Mouse (Mus musculus) right cerebral cortex, adult 18-20 months (tissue): ENCODE measurements around the gene Chst14.

Experiments used
- DNase-seq: peaks from one replicate; pipeline ENCODE4 v3.0.0; 2022; ENCODE audit warnings: mixed read lengths

Chst14 gene

DNA sequence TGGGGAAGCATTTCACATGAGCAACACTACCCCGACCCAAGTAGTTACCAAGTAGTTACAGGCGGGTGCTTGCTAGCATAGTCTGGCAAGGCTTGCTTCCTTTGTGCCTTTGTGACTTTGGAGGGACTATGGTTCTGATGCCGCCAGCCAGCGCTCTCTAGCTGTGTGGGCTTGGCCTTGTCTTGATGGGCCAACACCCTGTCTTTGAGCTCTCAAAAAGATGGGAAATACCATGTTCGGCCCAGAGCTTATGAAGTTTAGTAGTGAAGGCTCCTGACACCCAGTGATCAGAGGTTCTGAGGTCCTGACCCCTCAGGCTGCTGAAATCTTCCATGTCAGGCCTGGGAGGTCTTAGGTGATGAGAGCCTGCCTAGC, 20.2 kb upstream of the Chst14 start:
- DNase-seq, result no peak

DNA sequence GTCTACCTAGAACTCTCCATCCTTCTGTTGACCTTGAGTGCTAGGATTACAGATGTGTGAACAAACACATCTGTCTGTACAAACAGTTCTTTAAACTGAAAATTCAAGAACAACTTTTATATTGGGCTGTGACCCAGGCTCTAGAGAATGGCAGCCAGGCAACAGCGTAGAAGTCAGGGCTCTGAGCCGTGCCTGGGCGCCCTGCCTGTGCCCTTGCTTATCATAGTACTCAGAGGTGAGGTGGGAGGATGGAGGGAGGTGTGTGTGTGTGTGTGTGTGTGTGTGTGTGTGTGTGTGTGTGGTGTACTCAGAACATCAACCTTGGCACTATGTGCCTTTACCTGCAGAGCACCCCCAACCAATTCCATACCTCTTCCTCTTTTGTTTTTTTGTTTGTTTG, 18.5 kb upstream of the Chst14 start:
- DNase-seq, result no peak

DNA sequence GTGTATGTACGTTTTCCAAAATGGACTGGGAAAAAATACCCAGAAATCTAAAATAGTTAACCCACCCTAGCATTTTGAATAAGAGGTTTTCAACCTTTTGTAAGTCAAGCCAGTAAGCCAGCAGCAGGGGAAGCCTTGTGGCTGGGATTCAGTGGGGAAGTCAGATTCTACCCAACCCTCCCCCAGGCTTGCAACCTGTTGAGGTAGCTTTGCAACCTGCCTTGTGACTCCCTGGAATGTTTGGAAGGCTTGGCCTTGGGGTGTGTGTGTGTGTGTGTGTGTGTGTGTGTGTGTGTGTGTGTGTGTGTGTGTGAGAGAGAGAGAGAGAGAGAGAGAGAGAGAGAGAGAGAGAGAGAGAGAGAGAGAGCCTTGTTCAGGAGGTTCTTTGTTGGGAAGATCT, 17.1 kb upstream of the Chst14 start:
- no peak for DNase-seq

DNA sequence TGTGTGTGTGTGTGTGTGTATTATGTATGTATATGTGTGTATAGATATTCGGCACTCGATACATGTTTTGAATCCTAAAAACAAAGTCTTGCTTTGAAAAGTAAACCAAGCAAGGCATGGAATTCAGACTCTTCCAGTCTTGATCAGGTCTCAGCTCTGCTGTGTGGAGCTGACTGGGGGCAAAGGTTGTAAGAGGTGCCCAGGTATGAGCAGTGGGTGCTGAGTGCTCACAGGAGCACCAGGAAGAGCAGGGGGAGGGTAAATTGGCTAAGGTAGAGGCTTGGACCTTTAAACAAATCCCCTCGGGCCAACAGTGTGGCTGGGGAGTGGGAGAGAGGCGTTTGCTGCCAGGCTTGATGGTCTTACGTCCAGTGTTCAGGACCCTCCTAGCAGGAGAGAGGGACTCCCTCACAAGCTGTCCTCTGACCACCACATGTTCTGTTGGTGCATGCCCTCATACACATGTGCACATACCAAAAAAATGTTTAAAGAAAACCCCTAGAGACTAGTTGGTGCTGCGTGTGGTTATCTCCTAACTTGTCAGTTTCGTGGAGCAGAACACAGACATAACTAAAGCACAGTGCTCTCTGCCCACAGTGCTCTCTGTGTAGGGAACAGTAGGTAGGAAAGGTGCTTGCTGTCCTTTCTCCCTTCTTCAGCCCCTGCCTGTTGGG, 15.6 kb upstream of the Chst14 start:
- no peak for DNase-seq

DNA sequence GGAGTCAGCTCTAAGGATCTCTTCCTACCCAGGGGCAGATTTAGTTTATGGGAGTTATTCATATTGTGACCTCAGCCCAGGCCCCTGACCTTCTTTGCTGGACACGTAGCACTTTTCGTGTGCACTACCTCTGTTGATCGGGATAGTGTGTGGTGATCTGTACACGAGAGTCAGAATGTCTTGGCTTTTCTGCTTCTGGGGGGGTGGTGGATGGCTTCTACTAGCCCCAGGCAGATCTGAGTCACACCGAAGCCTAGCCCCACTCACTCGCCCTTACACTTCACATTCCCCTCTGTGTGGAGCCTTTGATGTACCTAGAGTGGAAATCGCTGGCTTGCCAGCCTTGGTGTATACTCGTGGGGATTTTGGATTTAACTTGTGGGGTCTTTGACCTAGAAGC, 13.6 kb upstream of the Chst14 start:
- DNase-seq, result no peak

DNA sequence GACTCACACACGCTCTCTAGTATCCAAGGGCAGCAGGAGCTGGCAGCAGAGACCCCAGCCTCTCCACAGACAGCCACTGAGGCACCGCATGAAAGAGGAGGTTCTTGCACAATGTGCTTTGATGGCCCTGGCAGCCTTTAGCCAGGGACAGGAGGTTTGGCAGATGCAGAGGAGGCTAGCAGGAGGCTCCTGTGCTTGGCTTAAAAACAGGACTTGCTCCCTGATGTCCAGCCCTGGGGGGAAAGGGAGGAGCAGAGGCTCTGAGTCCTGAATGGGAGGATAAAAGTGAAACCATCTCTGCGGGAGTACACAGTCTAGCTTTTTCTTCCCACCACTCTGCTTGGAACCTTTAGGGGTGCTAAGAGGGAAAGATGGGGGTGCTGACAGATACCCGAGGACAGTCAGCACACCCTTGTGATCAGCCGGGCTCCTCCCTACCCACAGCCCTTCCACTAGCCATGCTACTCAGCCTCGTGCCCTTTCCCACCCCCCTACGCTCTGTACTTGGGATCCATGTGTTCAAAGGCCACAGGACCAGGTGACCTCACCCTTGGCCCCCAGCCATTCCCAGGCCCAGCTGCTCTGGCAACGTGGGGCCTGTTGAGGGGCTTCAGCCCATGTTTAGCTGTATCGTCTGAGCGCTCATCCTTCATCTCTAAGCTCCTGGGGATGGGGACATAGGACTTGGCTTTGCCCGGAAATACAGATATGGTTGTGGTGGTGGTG, 12.6 kb upstream of the Chst14 start:
- no peak for DNase-seq

DNA sequence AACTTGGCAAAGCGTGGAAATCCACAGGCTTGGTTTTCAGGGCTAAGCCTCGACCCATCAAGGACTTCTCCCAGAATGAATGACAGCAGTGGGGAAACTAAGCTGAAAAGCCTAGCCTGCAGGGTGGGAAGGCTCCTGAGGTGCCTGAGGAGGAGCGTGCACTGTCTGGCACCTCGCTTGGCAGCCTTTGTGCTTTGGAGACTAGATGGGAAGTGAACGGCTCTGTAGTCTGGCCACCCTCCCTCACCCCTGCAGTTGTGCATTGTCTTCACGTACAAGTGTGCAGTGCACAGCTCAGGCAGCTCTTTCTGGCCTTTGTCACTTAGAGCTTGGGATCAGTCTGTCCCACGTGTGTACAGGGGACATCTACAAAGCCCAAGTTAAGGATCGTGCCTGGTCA, 11.6 kb upstream of the Chst14 start:
- DNase-seq, result no peak

DNA sequence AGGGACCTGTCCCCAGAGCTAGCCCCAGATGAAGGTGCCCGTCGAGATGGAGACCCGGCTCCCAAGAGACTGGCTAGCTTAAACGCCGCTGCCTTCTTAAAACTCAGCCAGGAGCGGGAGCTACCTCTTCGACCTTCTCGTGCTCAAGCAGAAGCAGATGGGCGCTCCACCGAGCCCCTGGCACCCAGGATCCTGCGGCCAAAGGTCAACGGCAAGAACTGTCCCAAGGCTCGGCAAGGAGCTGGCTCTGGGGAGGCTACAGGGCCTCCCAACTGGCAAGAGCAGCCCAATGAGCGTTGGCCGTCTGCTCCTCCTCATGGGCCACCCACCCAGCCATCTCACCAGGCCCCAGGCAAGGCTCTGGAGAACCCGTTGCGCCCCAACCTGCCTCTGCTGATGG, 9.9 kb upstream of the Chst14 start:
- DNase-seq, result no peak

DNA sequence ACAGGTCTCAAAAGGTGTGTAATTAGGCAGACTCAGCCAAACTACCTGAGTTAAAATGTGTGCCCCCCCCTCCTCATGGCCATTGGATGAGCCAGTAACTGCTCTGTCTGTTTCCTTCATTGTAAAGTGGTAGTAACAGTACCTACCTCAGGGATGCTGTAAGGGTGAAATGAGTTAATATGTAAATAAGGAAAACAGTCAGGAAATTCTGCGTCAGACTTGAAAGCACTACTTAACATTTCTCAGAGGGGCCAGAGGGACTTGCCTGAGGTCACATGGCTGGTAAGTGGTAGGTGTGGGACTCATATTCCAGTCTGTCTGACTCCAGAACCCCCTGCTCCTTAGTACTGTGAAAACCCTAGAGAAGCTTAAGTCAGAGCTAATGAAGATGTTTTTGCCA, 7.8 kb upstream of the Chst14 start:
- DNase-seq, result no peak

DNA sequence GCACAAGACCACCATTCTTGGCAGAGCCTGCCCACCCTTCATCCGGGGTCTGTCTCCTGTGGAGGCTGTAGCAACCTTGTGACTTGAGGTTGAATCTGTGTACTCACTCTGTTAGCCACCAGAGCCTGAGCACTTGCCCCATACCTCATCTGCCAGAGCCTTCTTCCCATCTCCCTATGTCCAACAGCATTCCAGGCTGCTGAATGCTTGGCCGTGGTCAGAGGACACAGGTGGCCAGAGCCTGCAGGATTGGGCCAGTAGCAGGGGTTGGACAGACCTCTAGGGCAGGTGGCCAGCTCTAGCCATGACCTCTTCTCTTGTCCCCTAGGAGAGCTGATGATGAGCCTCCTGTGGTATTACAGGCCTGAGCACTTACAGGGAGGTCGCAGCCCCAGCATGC, 5.9 kb upstream of the Chst14 start:
- DNase-seq, result no peak

DNA sequence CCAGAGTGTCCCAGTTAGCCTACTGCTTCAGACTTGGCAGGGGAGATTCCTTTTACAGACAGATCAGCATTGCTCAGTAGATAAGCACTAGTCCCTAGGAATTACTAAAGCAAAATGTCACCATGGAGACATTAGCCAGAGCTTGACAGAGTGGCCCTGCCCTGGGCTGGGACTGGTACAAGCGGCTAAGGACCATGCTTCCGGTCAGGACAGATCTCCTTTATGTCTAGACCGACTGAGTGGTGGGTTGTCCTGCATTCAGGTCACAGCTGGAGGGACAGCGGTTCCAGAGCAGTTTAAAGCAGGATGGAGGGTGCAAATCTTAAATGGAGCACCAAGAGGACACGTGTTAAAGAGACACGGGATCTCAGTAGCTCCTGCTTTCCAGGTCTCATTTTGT, 344 bp upstream of the Chst14 start:
- DNase-seq, result no peak

DNA sequence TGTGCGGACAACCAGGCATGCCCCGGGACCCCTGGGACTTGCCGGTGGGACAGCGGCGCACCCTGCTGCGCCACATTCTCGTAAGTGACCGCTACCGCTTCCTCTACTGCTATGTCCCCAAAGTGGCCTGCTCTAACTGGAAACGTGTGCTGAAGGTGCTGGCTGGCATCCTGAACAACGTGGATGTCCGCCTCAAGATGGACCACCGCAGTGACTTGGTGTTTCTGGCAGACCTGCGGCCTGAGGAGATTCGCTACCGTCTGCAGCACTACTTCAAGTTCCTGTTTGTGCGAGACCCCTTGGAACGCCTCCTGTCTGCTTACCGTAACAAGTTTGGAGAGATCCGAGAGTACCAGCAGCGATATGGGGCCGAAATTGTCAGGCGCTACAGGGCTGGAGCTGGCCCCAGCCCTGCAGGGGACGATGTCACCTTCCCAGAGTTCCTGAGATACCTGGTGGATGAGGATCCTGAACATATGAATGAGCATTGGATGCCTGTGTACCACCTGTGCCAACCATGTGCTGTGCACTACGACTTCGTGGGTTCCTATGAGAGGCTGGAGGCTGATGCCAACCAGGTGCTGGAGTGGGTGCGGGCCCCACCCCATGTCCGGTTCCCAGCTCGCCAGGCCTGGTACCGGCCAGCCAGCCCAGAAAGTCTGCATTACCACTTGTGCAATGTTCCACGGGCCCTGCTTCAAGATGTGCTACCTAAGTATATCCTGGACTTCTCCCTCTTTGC, 873 bp downstream of the Chst14 start:
- no peak for DNase-seq

DNA sequence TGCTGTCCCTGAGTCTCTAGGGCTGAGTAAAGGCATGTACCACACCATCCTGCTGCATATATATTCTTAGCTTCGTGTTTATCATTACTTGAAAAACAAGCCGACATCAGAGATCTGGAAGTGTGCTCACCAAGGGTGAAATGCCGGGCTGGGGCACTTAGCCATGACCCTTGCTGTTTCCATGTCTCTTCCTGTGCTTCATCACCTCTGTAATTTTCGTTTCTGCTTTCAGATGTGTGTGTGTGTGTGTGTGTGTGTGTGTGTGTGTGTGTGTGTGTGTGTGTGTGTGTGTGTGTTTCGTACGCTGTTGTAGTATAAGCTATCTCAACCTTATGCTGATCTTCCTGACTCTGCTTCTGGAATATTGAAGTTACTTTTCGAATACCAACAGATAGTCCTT, 15.0 kb downstream of the Chst14 start:
- DNase-seq, result no peak

DNA sequence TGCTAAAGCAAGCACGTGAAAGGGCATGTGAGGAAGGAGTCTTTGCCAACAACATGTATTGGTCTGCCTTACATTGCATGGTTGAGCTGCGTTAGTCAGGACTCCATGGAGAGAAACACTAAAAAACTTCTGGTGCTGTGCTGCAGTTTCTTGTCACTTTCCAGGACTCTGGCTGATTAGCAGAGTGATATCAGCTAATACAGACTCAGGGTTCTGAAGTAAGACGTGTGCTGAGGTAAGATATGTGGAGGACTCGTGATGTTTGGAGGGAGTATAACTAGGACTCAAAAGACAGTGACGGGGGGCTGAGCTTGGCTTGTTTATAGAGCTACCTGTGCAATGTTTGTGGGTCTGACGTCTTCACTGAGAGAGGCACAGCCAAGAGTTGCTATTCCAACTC, 16.9 kb downstream of the Chst14 start:
- no peak for DNase-seq

DNA sequence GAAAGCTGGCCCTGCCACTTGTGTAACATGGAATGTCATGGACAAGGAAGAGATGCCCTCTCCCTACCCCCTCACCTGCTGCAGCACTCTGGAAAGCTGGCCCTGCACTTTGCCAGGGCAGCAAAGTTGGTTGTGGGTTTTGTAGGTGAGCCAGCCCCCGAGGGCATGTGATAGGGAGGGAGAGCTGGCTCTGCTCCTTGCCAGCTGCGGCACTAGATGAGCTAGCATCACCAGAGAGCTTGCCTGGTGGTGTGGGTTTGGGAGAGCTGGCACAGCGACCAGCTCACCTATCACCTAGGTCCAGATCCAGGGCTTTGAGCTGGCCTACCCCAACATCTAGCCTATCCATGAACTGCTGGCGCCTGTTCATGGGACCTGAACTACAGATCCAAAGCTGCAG, 22.5 kb downstream of the Chst14 start:
- DNase-seq, result no peak

DNA sequence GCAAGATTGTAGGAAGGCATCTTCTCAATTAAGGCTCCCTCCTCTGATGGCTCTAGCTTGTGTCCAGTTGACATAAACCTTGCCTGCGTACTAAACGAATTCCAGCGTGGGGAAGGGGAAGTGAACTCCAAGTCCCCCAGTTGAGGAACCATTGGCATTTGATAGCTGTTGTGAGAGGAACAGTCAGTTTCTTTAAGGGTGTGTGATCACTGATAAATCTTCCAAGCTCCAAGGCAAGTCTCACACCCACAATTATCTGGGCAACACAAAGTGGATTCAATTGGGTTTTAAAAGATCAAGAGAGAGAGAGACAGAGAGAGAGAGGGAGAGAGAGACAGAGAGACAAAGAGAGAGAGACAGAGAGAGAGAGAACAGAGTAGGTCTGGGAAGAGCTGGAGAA, 23.4 kb downstream of the Chst14 start:
- DNase-seq, result no peak

DNA sequence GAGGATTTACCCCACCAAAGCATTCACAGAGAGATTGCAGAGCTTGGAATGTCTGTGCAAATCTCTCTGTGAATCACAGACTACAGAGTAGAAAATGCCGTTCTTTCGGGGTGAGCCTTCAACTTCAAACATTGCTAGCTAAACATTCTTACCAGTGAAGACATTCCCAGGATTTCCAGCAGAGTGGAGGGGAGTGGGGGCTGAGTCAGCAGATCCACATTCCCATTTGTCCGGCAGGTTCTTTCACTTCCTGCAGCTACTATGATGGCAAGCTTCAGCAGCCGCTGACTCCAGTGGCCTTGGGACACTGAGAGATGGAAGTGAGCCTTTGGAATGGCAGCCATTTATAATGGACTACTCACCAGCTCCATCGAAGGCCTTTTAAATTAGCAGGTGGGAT, 30.2 kb downstream of the Chst14 start:
- no peak for DNase-seq

DNA sequence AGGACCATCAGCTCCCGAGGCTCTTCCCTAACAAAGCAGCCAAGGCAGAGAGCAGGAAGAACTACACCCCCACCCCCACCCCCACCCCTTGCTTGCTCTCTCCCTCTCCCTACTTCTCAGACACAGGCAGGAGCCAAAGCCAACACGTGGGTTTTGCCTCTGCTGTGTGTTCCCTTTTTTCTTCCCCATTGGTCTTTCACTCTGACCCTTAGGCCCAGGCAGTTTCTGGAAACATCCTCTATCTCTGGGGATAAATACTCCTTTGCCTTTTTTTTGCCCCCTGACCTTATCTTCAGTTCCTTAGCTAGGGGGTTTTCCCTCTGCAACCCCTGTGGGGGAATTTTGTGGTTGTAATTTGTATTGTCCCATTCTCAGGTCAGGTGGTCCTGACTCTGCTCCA, 33.3 kb downstream of the Chst14 start:
- DNase-seq, result no peak

DNA sequence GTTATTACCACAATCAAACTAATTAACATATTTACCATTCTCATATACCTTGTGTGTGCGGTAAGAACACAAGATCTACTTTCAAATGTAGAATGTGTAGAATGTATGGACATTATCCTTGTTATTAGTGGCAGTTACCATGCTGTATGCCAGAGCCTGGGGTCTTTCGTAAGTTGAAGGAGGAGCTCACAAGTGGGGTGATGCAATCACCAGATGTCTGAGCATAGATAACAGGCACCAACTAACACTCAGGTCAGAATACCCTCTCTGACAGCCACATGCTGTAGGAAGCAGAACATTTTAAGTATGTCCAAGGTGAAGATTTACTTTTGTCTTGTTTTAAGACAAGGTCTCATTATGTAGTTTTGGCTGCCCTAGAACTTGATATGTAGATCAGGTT, 34.1 kb downstream of the Chst14 start:
- no peak for DNase-seq

DNA sequence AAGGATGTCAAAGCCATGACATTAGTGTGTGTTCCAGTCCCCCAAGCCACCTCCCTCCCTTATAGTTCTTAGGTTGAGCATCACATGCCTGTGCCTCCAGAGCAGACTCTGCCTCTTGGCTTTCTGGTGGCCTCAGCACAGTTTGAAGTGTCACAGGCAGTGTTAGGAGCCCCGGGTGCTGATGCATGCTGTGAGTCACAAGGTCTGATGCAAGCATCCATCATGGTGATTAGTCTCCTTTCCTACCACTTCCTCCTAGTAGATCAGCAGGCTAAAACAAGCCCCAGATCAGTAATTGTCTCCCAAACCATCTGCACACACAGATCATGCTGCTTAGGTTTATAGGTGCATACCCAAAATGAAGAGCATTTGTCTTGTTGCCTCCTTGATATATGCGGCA, 35.2 kb downstream of the Chst14 start:
- no peak for DNase-seq

DNA sequence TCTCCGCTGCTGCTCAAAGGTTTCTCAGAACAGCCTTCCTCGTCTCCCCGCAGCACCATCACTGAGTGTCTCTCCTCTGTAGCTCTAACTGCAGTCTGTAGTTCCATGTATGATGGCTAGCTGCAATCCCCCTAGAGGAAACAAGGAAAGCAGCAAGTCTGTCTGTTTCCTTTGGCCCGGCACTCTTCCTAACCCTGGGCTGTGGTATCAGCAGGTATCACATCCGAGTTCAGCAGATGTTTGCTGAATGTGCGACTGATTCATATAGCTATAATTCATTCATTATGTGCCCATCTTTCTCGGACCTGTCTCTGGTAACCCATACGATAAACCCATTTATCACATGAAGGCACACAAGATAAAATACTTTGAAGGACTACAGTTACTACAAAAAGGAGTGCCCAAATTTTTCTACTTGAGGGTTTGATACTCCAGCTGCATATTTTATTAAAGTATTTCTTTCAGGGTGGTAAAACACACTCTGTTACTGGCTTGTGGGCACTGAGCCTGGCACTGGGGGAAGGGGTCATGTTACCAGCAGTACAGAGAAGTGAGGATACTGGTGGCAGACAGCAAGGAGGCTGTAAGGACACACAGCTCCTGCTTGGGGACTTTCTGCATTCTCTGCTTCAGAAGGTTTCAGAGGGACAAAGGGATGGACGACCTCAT, 36.8 kb downstream of the Chst14 start:
- no peak for DNase-seq

DNA sequence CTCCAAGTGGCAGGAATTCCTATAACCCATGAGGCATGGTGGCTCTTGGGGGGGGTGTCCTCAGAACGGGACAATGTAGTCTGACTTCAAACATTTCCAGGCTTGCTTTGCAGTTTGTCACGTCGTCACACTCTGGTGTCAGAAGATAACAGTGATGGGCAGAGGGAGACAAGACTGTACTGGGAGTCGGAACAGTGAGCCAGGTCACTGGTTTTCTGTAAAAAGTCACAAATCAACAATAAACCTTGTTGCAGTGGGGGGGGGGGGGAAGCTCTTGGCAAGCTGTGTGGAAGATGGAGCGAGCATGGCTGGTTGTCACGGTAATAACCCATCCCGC, 37.3 kb downstream of the Chst14 start:
- DNase-seq, result no peak

DNA sequence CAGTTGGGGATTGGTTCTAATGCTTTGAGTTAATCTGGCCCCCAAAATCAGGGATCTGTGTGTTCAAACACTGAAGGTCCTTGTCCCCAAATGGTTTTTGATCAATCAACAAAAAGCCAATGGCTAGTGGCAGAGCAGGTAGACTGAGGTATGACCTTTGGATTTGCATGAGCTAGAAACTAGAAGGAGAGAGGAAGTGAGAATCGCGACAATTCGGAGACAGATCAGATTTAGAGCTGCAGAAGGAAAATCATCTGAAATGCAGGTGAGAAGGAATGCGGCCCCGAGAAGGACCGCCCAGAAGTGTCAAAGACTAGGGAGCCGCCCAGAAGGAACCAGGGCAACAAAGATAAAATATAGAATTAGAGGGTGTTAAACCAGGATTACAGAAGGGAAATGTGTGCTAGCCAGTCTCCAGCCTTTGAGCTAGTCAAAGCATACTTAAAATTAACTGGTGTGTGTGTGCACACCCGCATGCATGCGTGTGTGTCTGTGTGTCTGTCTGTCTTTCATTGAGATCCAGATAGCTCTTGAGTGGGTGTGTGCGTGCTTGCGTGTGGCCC, 43.4 kb downstream of the Chst14 start:
- DNase-seq, result no peak

DNA sequence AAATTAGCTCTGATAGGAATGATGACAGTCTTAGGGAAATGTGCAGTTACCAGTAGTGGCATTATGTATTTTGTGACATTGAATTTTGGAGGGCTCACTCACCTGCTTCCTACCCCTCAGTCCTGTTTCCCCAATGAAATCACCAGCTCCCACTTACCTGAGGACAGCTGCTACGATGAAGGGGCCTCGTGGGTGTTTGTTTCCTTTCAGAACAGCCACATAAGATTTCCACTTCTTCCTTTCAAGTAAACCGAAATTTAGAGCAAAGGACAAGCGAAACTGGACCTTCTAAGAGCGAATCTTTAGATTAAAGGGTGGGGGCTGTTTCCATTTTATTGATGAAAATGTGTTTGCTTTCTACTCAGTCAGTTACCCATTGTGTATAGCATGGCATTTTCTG, 45.8 kb downstream of the Chst14 start:
- no peak for DNase-seq
